Mouse (Mus musculus): Measurements from ENCODE around the gene Kcnip1. TPM values are rescaled to one million over a fixed set of nuclear protein-coding genes. Genes with fewer than 3 reads are reported as not detected.

The Kcnip1 gene
- total and polyA plus RNA-seq, 3 experiments = 0.04 to 0.17 TPM; not detected in 1

- Histone ChIP-seq H3K9me3 (replicated peaks; ENCODE audit: low read length) (peaks cover 13% of the 10 kb centered on the region), H3K36me3 (replicated peaks in 1 of 2; ENCODE audit: control insufficient read depth in 1 of 2, insufficient read depth in 1 of 2, low read length in 1 of 2) (no peaks in the 10 kb centered on the region), H3K4me1 (ENCODE audit: control insufficient read depth in 1 of 2, insufficient read depth in 2 of 2) (no peaks in the 10 kb centered on the region), H3K79me2 (replicated peaks; ENCODE audit: control insufficient read depth, extremely low read depth, insufficient read depth, poor library complexity, severe bottlenecking) (no peaks in the 10 kb centered on the region), H3K4me2 (ENCODE audit: insufficient read depth, low read depth, poor library complexity, severe bottlenecking) (no peak overlapping the region), H3K9ac (ENCODE audit: insufficient read depth, low read depth) (no peak overlapping the region), H3K27ac (ENCODE audit: insufficient read depth, low read depth) (no peak overlapping the region), H3K4me3 (replicated peaks in 1 of 3; ENCODE audit: low read depth in 2 of 3, low read length in 2 of 3, poor library complexity in 1 of 3) (no peak overlapping the region), H3K27me3 (replicated peaks) (peaks cover 37% of the 10 kb centered on the region)
- dilution Hi-C loops (cut with MboI; ENCODE audit: extremely low pct_ligation_motif_present, extremely low pct_unique_long_range_greater_than_20kb, low sequenced_read_pairs) = no loop called here
- in situ Hi-C loops (cut with MboI; ENCODE audit: low pct_ligation_motif_present, low pct_unique_long_range_greater_than_20kb, low sequenced_read_pairs) = no loop called here
- TF ChIP-seq KAT2A (IDR thresholded peaks at IDR 0.05; ENCODE audit: insufficient replicate concordance, low read length) (no peak), TBP (conservative IDR thresholded peaks at IDR 0.05; ENCODE audit: low read depth, low read length) (no peak), ZNF384 (IDR thresholded peaks at IDR 0.05; ENCODE audit: low read depth, low read length) (no peak), SIN3A (IDR thresholded peaks at IDR 0.05; ENCODE audit: low read length) (no peak), MXI1 (IDR thresholded peaks at IDR 0.05; ENCODE audit: low read depth, low read length) (no peak), POLR2A (IDR thresholded peaks at IDR 0.05; ENCODE audit: low read depth, low read length) (no peak)
- no peak for DNase-seq (ENCODE audit: extremely low read depth)
Observed at GRCm38 (mm10) chr11:33910982-33911381, 82.0 kb downstream of the Kcnip1 start.

GRCm38 (mm10) chr11:33908360-33909175, 84.4 kb downstream of the Kcnip1 start:
- dilution Hi-C loops (cut with MboI; ENCODE audit: extremely low pct_ligation_motif_present, extremely low pct_unique_long_range_greater_than_20kb, low sequenced_read_pairs) (no loop called here), in situ Hi-C loops (cut with MboI; ENCODE audit: low pct_ligation_motif_present, low pct_unique_long_range_greater_than_20kb, low sequenced_read_pairs) (no loop called here)

More at GRCm38 (mm10) chr11:33908360-33909175, 84.4 kb downstream of the Kcnip1 start:
- Histone ChIP-seq H3K4me3 (replicated peaks in 1 of 3; ENCODE audit: low read depth in 2 of 3, low read length in 2 of 3, poor library complexity in 1 of 3) (no peak overlapping the region), H3K79me2 (replicated peaks; ENCODE audit: control insufficient read depth, extremely low read depth, insufficient read depth, poor library complexity, severe bottlenecking) (no peaks in the 10 kb centered on the region), H3K4me2 (ENCODE audit: insufficient read depth, low read depth, poor library complexity, severe bottlenecking) (no peak overlapping the region), H3K9me3 (replicated peaks; ENCODE audit: low read length) (peaks cover 13% of the 10 kb centered on the region), H3K27ac (ENCODE audit: insufficient read depth, low read depth) (no peak overlapping the region), H3K36me3 (replicated peaks in 1 of 2; ENCODE audit: control insufficient read depth in 1 of 2, insufficient read depth in 1 of 2, low read length in 1 of 2) (no peaks in the 10 kb centered on the region), H3K4me1 (ENCODE audit: control insufficient read depth in 1 of 2, insufficient read depth in 2 of 2) (no peaks in the 10 kb centered on the region), H3K27me3 (replicated peaks) (peaks cover 36% of the 10 kb centered on the region), H3K9ac (ENCODE audit: insufficient read depth, low read depth) (no peak overlapping the region)
- TF ChIP-seq ZKSCAN1 (IDR thresholded peaks at IDR 0.05; ENCODE audit: borderline replicate concordance, low read depth, low read length) (no peak), MAZ (IDR thresholded peaks at IDR 0.05; ENCODE audit: low read depth, low read length) (no peak), GABPA (IDR thresholded peaks at IDR 0.05; ENCODE audit: insufficient replicate concordance, low read depth, low read length) (no peak), KAT2A (IDR thresholded peaks at IDR 0.05; ENCODE audit: insufficient replicate concordance, low read length) (no peak), ZC3H11A (IDR thresholded peaks at IDR 0.05; ENCODE audit: low read depth, low read length) (no peak), JUN (IDR thresholded peaks at IDR 0.05; ENCODE audit: insufficient read depth, low read depth, low read length) (no peak), EP300 (IDR thresholded peaks at IDR 0.05; ENCODE audit: low read length) (no peak), RAD21 (IDR thresholded peaks at IDR 0.05; ENCODE audit: low read depth, low read length) (no peak), ZNF384 (IDR thresholded peaks at IDR 0.05; ENCODE audit: low read depth, low read length) (no peak), POLR2A (IDR thresholded peaks at IDR 0.05; ENCODE audit: low read depth, low read length) (no peak), TBP (conservative IDR thresholded peaks at IDR 0.05; ENCODE audit: low read depth, low read length) (no peak), CHD2 (IDR thresholded peaks at IDR 0.05; ENCODE audit: low read length) (no peak), SIN3A (IDR thresholded peaks at IDR 0.05; ENCODE audit: low read length) (no peak), ELF1 (IDR thresholded peaks at IDR 0.05; ENCODE audit: low read depth, low read length) (no peak), JUND (conservative IDR thresholded peaks at IDR 0.05; ENCODE audit: low read depth, low read length) (no peak), POLR2AphosphoS2 (IDR thresholded peaks at IDR 0.05; ENCODE audit: low read depth, low read length) (no peak), ZMIZ1 (IDR thresholded peaks at IDR 0.05; ENCODE audit: low read depth, low read length) (no peak), CTCF (conservative IDR thresholded peaks at IDR 0.05 in 1 of 2, IDR thresholded peaks at IDR 0.05 in 1 of 2; ENCODE audit: low read depth in 2 of 2, low read length in 2 of 2) (no peak), E2F4 (IDR thresholded peaks at IDR 0.05; ENCODE audit: insufficient replicate concordance, low read depth, low read length) (no peak), TCF12 (IDR thresholded peaks at IDR 0.05; ENCODE audit: low read depth, low read length) (no peak)
- DNase-seq (ENCODE audit: extremely low read depth) = no peak
